Mouse (Mus musculus): ENCODE results near the gene Lman2. TPM values are rescaled to one million over a fixed set of nuclear protein-coding genes. Genes with fewer than 3 reads are reported as not detected.

The Lman2 gene
- polyA plus RNA-seq, 1 experiment: 64.6 TPM

- no peak for TF ChIP-seq GATA1 (IDR thresholded peaks at IDR 0.05; ENCODE audit: low read length)
Observed at GRCm38 (mm10) chr13:55381790-55382189, 19.2 kb upstream of the Lman2 start.

GRCm38 (mm10) chr13:55378907-55379580 lies 16.5 kb upstream of the Lman2 start:
- no peak for TF ChIP-seq GATA1 (IDR thresholded peaks at IDR 0.05; ENCODE audit: low read length)

DNA sequence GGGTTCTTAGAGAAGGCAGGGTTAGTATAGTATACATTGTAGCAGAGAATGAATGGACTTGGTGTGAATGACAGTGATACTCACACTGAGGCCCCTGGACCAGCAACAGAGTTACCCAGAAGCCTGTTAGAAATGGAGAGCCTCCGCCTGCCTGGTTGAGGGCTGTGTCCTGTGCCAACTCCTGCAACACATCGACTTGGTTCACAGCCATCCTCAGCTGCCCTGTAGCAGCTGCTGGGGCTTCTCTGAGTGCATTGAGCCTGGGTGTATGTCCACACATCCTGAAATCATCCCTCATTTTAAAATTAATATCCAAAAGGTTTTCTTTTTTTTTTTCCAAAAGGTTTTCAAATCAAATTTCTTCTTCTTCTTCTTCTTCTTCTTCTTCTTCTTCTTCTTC lies 13.3 kb upstream of the Lman2 start:
- no peak for TF ChIP-seq GATA1 (IDR thresholded peaks at IDR 0.05; ENCODE audit: low read length)

- no peak for TF ChIP-seq GATA1 (IDR thresholded peaks at IDR 0.05; ENCODE audit: low read length)
Observed at GRCm38 (mm10) chr13:55374206-55374924, 11.8 kb upstream of the Lman2 start.

DNA sequence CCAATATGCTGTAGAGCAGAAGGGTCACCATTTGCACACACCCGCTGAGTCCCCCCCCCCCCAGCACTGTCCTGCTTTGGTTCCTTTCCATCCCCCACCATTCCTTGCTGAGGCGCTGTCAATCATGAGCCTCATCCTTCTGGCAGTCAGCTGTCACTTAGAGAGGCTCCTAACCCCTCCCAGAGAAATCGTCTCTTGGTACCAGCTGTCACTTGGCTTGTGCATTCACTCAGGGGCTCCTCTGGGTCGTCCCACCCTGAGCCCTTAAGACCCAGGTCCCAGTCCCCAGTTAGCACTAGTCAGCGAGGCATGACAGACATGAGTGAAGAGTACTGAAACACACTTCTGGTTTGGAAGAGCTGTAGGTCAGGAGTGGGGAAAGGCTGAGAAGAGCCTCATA lies 9.2 kb upstream of the Lman2 start:
- TF ChIP-seq GATA1 (IDR thresholded peaks at IDR 0.05; ENCODE audit: low read length): no peak

DNA sequence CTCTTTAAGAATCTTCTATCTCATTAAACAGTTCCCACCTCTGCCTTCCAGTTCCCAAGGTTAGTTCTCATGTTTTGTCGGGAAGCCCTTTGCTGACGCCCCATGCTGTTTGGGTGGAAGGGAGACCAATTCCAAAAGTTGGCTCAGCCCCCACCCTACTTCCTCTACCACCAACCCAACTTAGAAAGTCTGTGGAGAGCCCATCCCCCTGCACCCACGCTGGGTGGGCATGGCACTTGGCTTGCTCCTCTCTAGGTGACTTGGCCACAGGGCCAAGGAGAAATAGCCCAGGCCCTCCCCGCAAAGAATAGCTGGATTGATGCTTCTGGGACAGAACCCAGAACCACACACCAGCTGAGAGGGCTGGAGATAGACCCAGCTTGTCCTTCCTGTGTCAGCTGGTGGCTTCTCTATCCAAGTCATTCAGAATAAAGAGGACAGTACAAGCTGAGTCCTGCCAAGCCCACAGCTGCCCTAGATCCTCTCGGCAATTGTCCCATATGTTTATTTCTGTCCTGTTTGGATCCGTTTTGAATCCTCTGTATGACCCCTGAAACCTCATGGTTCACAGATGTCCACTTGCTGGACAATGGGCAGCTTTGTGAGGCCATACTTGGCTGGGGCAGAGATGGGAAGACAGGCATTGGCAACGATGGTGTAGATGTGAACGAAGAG lies 8.6 kb upstream of the Lman2 start:
- TF ChIP-seq GATA1 (IDR thresholded peaks at IDR 0.05; ENCODE audit: low read length): no peak

DNA sequence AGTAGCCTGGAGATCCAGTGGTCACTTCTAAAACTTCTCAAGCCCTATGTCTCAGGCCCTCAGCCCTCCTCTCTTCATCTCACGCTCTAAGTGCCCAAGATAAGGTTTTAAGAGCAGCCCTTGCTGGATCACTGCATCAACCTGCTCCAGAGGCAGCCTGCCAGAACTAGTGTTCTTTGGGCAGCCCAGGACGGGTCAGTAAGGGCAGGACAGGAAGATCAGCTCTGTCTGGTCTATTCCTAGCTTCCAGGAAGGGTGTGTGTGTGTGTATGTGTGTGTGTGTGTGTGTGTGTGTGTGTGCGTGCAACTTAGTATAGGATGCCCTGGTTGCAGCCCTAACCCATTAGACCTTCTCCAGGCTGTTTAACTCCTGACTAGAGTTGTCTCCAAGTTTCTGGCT lies 7.7 kb upstream of the Lman2 start:
- TF ChIP-seq GATA1 (IDR thresholded peaks at IDR 0.05; ENCODE audit: low read length): no peak

DNA sequence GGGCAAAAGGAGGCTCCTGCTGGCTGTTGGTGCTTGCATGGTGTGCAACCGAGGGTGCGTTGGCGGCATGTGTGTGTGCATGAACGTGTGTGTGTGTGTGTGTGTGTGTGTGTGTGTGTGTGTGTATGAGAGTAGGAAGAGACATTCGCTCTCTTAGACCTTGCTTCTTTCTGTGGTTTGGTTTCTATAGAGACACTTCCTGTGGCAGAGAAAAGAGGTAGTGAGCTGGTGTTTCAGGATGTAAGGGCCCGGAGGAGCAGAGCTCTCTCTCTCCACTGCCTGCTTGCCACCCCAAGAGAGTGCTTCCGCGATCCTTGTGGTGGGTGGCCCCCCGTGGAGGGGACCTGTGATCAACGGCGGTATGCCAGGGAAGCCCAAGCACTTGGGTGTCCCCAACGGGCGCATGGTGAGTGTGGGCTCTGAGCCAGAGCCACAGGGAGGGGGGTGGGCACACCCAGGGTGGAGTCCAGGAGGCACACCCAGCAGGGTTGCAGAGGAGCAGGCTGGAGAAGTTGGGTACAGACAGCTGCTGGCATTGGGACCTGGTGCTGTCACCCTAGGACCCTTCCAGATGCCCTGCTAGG lies 7.0 kb upstream of the Lman2 start, which contains the start of gene Rgs14:
Rgs14 (plus strand) TSS at position 202 of the 584 bp plus-strand sequence.
- TF ChIP-seq GATA1 (IDR thresholded peaks at IDR 0.05; ENCODE audit: low read length): no peak

DNA sequence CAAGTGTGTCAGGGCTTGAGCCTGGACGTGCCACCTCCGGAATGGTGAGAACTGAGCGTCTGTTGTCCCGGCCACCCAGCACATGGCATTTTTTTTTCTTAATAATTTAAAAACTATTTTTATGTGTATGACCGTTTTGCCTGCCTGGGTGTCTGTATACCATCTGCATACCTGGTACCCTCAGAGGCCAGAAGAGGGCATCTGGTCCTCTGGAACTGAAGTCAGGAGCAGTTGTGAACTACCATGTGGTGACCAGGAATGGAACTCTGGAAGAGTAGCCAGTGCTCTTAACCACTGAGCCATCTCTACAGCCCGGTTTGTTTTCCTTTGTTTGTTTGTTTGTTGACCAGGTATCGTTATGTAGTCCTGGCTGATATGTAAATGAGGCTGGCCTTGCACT lies 5.8 kb upstream of the Lman2 start:
- no peak for TF ChIP-seq GATA1 (IDR thresholded peaks at IDR 0.05; ENCODE audit: low read length)

GRCm38 (mm10) chr13:55361974-55362452 lies 570 bp downstream of the Lman2 start:
- TF ChIP-seq GATA1 (IDR thresholded peaks at IDR 0.05; ENCODE audit: low read length): no peak

- TF ChIP-seq GATA1 (IDR thresholded peaks at IDR 0.05; ENCODE audit: low read length): no peak
Observed at GRCm38 (mm10) chr13:55361145-55361544, 1.4 kb downstream of the Lman2 start.

DNA sequence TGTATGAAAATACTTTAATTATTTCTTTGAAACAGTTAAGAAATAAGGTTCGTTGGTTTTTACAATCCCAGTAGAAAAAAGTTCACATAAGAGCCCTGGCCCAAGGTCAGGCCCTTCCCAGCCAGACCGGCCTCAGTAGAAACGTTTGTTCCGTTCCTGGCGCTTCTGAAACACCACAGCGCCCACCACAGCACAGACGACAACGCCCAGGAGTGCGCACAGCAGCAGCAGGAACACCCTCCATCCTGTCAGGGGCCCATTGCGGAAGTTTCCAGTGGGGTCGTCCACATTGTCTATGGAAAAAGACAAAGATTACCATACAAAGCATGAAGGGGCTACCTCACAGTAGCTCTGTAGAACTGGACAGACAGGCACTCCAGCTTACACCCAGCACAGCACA lies 15.8 kb downstream of the Lman2 start:
- TF ChIP-seq GATA1 (IDR thresholded peaks at IDR 0.05; ENCODE audit: low read length): no peak

GRCm38 (mm10) chr13:55344286-55344685 lies 18.3 kb downstream of the Lman2 start:
- no peak for TF ChIP-seq GATA1 (IDR thresholded peaks at IDR 0.05; ENCODE audit: low read length)

GRCm38 (mm10) chr13:55342469-55342868 lies 20.1 kb downstream of the Lman2 start:
- no peak for TF ChIP-seq GATA1 (IDR thresholded peaks at IDR 0.05; ENCODE audit: low read length)

- no peak for TF ChIP-seq GATA1 (IDR thresholded peaks at IDR 0.05; ENCODE audit: low read length)
Observed at GRCm38 (mm10) chr13:55339259-55339658, 23.3 kb downstream of the Lman2 start.
